Mouse (Mus musculus) Patski (cell line): ENCODE results near the gene Arfgap1. TPM values are rescaled to one million over a fixed set of nuclear protein-coding genes. Genes with fewer than 3 reads are reported as not detected.

Source experiments
- ATAC-seq: fragments of 100-300 bp; one replicate; pipeline ENCODE4 v1.8.0; 2021
- CTCF ChIA-PET: fragments of 350-600 bp; sonication (Branson Sonifier 250); formaldehyde crosslinking; loops from one replicate; lab custom pipeline; 2022; ENCODE audit warnings: inconsistent platforms; lab: Charles Lee
- POLR2A ChIA-PET: fragments of 350-600 bp; sonication (Branson Sonifier 250); formaldehyde crosslinking; loops from one replicate; lab custom pipeline; 2022; ENCODE audit warnings: antibody characterized with exemption, inconsistent platforms; lab: Charles Lee
- DNase-seq: peaks from one replicate; pipeline ENCODE4 v3.0.0-alpha.2; 2011; ENCODE audit warnings: low read depth, low spot score
- H3K27me3 ChIP-seq: fragments of 371-371 bp; one replicate; pipeline ENCODE4 v1.5.1; 2021
- CTCF ChIP-seq: fragments of 100-300 bp; IDR thresholded peaks from one replicate; pipeline ENCODE4 v1.5.1; 2021
- in situ Hi-C: fragments of 300-500 bp; cut with MboI; formaldehyde crosslinking; loops from 3 replicates; pipeline ENCODE4 v1.11.1; 2018; ENCODE audit warnings: low pct_unique_long_range_greater_than_20kb, mixed read lengths
- polyA plus RNA-seq: library from polyadenylated mRNA; unstranded; gene quantifications from one replicate; pipeline ENCODE4 v1.2.3, GENCODE M21; 2021

Gene Arfgap1
- polyA plus RNA-seq, 1 experiment from 2014 or later = 56.2 TPM

DNA sequence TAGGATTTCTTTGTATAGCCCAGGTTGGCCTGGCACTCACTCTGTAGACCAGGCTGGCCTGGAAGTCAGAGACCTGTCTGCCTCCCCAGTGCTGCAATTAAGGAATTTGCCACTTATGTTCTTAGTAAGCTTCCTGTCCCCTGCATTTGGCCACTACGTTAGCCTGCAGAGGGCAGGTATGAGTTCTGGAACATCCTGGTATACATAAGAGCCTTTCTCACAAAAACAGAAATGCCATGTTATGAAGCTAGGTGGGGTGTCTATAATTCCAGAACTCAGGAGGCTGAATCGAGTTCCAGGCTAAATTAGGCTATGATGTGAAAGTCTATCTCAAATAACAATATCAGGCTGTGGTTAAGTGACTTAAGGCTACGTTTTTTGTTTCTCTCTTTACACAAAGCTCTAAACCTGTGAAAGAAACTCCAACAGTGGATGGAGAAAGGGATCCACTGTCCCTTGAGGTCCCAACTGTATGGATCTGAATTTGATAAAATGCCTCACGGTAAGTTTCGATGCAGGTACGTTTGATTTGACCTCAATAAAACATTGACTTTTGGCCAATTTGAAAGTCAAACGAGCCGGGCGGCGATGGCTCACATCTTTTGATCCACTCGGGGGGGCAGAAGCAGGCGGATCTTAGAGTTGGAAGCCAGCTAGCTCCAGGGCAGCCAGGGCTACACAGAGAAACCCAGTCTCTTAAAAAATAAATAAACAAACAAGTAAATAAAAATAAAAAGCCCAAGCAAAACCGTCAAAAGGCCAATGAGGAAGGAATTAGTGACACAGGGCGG is 738 bp upstream of the Arfgap1 start:
- CTCF ChIA-PET = interaction anchor here (0.9 to 10.9 kb wide), 5 partner anchors 9 to 39 kb away, joined by 3 to 123 read pairs (median 3); partner anchors contain the start of gene Birc7

DNA sequence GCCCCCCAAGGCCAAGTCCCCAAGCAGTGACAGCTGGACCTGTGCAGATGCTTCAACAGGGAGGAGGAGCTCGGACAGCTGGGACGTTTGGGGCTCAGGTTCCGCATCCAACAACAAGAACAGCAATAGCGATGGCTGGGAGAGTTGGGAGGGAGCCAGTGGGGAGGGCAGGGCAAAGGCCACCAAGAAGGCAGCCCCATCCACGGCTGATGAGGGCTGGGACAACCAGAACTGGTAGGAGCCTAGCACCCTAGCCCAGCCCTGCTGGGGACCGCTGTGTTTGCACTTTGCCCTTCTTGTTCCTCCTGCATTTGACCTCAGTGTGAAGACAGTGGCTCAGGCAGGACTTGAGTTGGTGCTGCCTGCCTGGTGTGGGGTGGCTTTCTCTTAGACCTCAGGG is 14.1 kb downstream of the Arfgap1 start:
- in situ Hi-C loops = no loop called here
- no peak for ATAC-seq
- H3K27me3 ChIP-seq = no peaks in the 10 kb centered on the region
- POLR2A ChIA-PET = interaction anchor here (0.9 to 1.6 kb wide), 2 partner anchors 12 to 14 kb away, joined by 5 to 7 read pairs; partner anchors contain the start of gene Arfgap1
- DNase-seq = no peak
- TF ChIP-seq CTCF = no peak
- CTCF ChIA-PET = no interaction called here

More for the DNA sequence above, 738 bp upstream of the Arfgap1 start:
- POLR2A ChIA-PET = interaction anchor here (1.2 to 1.6 kb wide), 2 partner anchors 15 to 45 kb away, joined by 3 to 5 read pairs; partner anchors contain the start of gene Ythdf1
- DNase-seq (no peak), ATAC-seq (peak; percentile 44)
- no peak for TF ChIP-seq CTCF
- H3K27me3 ChIP-seq = no peaks in the 10 kb centered on the region
- in situ Hi-C loops = no loop called here

DNA sequence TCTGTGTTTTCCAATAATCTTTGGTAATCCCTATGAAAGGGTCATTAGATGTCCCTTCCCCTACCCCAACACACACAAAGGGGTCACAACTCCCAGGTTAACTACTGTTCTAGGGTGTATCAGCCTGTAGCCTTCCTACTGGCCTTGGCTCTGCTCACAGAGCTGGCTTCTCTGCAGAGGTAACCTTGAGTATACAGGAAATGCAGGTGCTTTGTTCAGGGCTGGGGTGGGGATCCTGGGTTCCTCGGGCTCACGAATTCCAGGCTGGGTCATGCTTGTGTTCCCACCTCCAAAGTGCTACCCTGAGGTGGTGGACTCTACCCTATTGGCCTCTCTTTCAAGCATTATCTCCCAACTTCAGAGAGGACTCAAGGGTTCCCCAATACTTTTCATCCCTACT is 18.6 kb downstream of the Arfgap1 start:
- H3K27me3 ChIP-seq = no peaks in the 10 kb centered on the region
- ChIA-PET CTCF (no interaction called here), POLR2A (no interaction called here)
- ATAC-seq = no peak
- DNase-seq = no peak
- no peak for TF ChIP-seq CTCF
- in situ Hi-C loops = no loop called here

DNA sequence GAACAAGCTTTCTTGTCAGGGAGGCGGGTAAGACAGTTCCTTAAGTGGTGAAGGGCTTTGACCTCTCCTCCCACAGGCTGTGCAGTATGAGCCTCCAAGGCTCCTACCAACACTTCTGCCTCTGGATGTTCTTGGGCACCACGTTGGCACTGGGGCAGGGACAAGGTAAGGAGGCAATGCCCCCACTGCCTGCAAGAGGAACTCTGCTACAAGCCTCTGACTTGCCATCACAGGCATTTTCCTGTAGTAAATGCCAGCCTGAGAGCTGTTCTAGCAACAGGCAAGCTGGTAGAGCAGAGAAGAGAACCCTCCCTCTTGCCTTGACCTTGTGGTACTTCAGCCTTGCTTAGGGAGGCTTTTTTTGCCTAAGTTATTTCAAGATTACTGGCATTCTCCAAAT is 19.4 kb downstream of the Arfgap1 start, which contains the start of gene Col20a1:
TSS of gene Col20a1 (plus strand) at position 87 of the 400 bp plus-strand sequence.
- no peak for TF ChIP-seq CTCF
- ChIA-PET CTCF (no interaction called here), POLR2A (no interaction called here)
- DNase-seq (no peak), ATAC-seq (no peak)
- no peaks in the 10 kb centered on the region for H3K27me3 ChIP-seq
- in situ Hi-C loops = no loop called here

DNA sequence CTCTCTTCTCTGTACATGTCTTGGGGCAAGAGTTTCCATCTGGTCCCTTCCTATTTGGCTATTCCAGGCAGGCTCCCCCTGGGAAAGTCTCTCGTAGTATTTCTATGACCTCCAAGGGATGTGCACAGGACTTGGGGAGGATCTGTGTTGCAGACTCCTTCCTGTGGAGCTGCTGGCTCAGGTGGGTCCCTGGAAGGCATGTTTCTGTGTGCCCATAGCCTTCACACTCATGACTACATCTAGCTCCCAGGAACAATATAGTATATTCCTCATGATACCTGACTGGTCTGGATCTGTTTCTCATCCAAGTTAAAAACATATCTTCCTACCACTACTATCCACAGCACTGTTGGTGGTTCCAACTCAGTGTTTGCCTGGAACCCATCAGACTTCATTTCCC is 20.0 kb downstream of the Arfgap1 start:
- DNase-seq = no peak
- ChIA-PET CTCF (interaction anchor here (1.8 kb wide), 1 partner anchor 23 kb away, joined by 5 read pairs; no protein-coding TSS in a partner anchor), POLR2A (no interaction called here)
- H3K27me3 ChIP-seq = no peaks in the 10 kb centered on the region
- in situ Hi-C loops = no loop called here
- ATAC-seq = no peak
- TF ChIP-seq CTCF = no peak

DNA sequence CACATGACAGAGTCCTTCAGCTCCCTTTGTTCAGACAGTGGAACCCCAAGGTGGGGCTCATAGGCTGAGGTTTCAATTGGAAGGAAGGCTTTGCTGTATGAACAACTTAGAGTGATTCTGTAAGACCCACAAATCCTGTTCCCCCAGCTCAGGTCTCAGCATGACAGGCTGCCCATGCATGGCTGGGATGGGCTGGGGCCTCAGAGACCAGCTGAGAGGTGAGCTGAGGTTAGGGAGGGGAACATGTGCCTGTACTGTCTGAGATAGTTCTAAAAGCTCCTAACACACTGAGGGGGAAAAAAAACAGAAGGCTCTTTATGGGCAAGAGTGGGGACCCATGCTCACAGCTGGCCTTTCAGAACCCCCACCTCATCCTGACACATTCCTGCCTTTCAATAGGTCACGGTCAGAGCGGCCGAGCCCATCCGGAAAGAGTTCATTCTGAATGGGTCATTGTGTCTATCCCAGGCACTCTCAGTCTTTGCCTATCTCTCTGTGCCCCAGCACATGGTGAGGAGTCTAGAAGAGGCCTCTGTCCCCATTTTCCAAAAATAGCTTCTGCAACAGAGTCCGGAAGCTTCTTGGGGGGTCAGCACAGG is 20.5 kb downstream of the Arfgap1 start:
- no peaks in the 10 kb centered on the region for H3K27me3 ChIP-seq
- in situ Hi-C loops = no loop called here
- TF ChIP-seq CTCF = no peak
- DNase-seq = no peak
- POLR2A ChIA-PET = no interaction called here
- ATAC-seq = no peak
- CTCF ChIA-PET = interaction anchor here (1.8 kb wide), 1 partner anchor 24 kb away, joined by 5 read pairs; no protein-coding TSS in a partner anchor

DNA sequence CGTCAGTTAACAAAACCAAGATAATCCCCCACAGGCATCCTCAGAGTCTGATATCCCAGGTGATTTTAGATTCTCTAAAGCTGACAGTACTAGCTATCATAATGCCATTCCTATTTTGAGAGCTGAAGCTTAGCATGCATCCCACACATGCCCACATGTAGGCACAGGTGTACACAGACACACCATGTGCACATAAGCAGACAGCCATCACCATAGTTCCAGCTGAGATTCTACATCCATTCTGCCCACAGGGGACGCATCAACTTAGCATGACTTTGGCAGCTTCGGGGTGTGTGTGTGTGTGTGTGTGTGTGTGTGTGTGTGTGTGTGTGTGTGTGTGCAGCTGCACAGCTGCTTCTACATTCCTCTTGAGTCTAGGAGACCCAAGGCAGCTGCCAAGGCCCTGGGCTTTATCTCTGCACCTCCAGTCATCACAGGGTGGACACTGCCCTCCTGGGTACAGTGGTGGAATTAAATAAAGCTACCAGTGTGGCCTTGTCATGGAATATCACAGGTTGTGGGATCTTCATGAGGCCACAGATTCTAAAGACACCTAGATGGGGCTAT is 21.4 kb downstream of the Arfgap1 start:
- no peak for DNase-seq
- H3K27me3 ChIP-seq = no peaks in the 10 kb centered on the region
- ChIA-PET CTCF (interaction anchor here (1.4 to 1.8 kb wide), 2 partner anchors 25 to 62 kb away, joined by 3 to 5 read pairs; no protein-coding TSS in a partner anchor), POLR2A (no interaction called here)
- TF ChIP-seq CTCF = no peak
- in situ Hi-C loops = no loop called here
- no peak for ATAC-seq

DNA sequence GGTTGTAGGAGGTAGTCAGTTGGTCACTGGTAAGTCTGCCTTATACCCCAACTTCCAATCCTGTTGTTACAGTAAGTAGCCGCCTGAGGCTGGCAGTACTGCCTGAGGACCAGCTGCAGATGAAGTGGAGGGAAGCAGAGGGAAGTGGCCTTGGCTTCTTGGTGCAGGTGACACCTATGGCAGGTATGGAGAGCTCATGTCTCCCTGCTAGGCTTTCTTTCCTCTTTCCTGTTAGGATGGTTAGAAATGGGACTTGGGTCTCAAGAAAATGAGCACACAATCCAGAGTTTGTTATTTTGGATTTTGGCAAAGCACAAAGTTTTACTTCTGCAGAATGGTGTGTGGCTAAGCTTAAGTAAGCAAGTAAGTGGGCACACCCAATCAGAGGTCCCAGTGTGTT is 21.9 kb downstream of the Arfgap1 start:
- ATAC-seq (no peak), DNase-seq (no peak)
- in situ Hi-C loops = no loop called here
- ChIA-PET CTCF (interaction anchor here (1.4 kb wide), 1 partner anchor 63 kb away, joined by 3 read pairs; no protein-coding TSS in a partner anchor), POLR2A (no interaction called here)
- no peaks in the 10 kb centered on the region for H3K27me3 ChIP-seq
- no peak for TF ChIP-seq CTCF

DNA sequence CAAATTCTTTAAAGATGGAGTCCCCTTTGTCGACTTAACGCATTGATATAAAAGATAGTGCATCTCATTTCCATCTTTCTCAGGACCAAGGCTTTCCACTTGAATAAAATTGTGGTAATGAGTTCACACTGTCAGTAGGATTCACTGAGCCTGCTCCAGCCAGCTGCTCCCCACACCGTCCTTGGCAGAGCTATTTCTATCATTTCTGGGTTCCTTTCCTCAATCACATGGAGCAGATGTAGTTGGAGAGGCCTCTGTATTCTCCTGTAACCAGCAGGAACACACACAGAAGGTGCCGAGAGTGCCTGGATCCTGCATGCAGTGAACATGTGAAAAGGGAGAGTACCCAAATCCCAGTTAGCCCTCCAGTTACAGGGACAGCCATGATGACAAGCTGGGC is 23.3 kb downstream of the Arfgap1 start:
- in situ Hi-C loops = no loop called here
- TF ChIP-seq CTCF = no peak
- ChIA-PET CTCF (interaction anchor here (0.8 to 1.6 kb wide), 3 partner anchors 18 to 80 kb away, joined by 3 to 4 read pairs (median 4); no protein-coding TSS in a partner anchor), POLR2A (interaction anchor here (0.6 kb wide), 1 partner anchor 601 kb away, joined by 3 read pairs; no protein-coding TSS in a partner anchor)
- peaks cover under 1% of the 10 kb centered on the region for H3K27me3 ChIP-seq
- ATAC-seq (no peak), DNase-seq (no peak)

DNA sequence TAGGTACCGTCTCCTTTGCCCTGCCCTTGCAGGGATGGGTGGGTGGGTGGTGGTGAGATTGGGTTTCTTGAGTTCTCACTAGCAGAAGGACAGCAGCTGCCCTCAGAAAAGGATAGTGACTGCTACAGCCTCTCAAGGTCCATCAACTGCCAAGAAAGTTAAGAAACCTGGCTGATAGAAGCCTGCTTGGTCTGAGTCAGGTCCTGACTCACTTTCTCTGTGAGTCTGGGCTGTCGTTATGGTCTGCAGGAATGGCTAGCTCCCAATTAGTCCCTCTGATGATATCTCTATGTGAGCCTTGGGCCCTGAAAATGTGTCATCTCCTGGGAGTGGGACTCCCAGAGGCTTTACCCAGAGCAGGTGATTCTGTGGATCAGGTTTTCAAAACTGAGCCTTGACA is 27.3 kb downstream of the Arfgap1 start:
- CTCF ChIA-PET = no interaction called here
- in situ Hi-C loops = no loop called here
- no peak for TF ChIP-seq CTCF
- DNase-seq (no peak), ATAC-seq (no peak)
- peaks cover 13% of the 10 kb centered on the region for H3K27me3 ChIP-seq
- POLR2A ChIA-PET = no interaction called here
